7 mouse cellular contexts compared by ENCODE assay signal in genomic region chr11:40690444-40691127, GRCm38 (mm10). TPM values are rescaled to one million over a fixed set of nuclear protein-coding genes. Genes with fewer than 3 reads are reported as not detected.
DNase-seq lines count a peak whose midpoint lies in the region; ATAC-seq lines count a peak whose summit lies in the region.

No protein-coding gene starts in this region.

- no peaks in the 10 kb centered on the region for H3K9me3 ChIP-seq in limb, embryonic 12.5 days
- H3K9me3 ChIP-seq in limb, embryonic 10.5 days (replicated peaks): no peaks in the 10 kb centered on the region

- no peak overlapping the region for H3K27ac ChIP-seq in limb, embryonic 12.5 days
- H3K27ac ChIP-seq in limb, embryonic 10.5 days: no peak overlapping the region

- no peak for DNase-seq in limb, embryonic 10.5 days (ENCODE audit: low spot score)
- peak; percentile 30 for DNase-seq in brain, adult 2 months (ENCODE audit: low read depth, low spot score)
- DNase-seq in heart, adult 8-10 months (ENCODE audit: low spot score): peak; percentile 5
- DNase-seq in frontal cortex, postnatal 10 days (ENCODE audit: low spot score in 2 of 2): no peak
- no peak for DNase-seq in right cerebral cortex, adult 18-20 months

- 75% methylated on average over 5 of the region's 5 CpGs for WGBS in limb, embryonic 12.5 days
- 83% methylated on average over 5 of the region's 5 CpGs for WGBS in limb, embryonic 10.5 days

- H3K4me3 ChIP-seq in limb, embryonic 12.5 days (replicated peaks): no peak overlapping the region
- H3K4me3 ChIP-seq in limb, embryonic 10.5 days: no peak overlapping the region; the same call in 1 of the 2 replicates

- H3K9ac ChIP-seq in limb, embryonic 12.5 days (replicated peaks): no peak overlapping the region

- H3K27me3 ChIP-seq in limb, embryonic 12.5 days: no peaks in the 10 kb centered on the region
- H3K27me3 ChIP-seq in limb, embryonic 10.5 days (ENCODE audit: low read depth, poor library complexity, severe bottlenecking): no peaks in the 10 kb centered on the region

- peaks cover 24% of the 10 kb centered on the region for H3K4me1 ChIP-seq in limb, embryonic 12.5 days (replicated peaks)
- H3K4me1 ChIP-seq in limb, embryonic 10.5 days: peaks cover 16% of the 10 kb centered on the region

- no peak for ATAC-seq in limb, embryonic 12.5 days (ENCODE audit: insufficient number of reproducible peaks, insufficient read depth, low FRiP score, low TSS enrichment, low read depth)
- peak; percentile 16; the same call in 1 of the 2 replicates for ATAC-seq in megakaryocyte-erythroid progenitor cell, adult 5-6 weeks (replicated peaks; ENCODE audit: low FRiP score, low TSS enrichment, poor library complexity, severe bottlenecking)

- H3K4me2 ChIP-seq in limb, embryonic 12.5 days: peak overlapping the region; percentile 85

- H3K36me3 ChIP-seq in limb, embryonic 12.5 days: peaks cover 27% of the 10 kb centered on the region
- peaks cover 36% of the 10 kb centered on the region for H3K36me3 ChIP-seq in limb, embryonic 10.5 days

RNA-seq across cellular contexts. Expression of gene Mat2b, which starts 4.4 kb away (rescaled TPM):
- polyA plus RNA-seq in limb, embryonic 12.5 days (2016; fragmentation: Nextera tagmentation; extraction: Ambion mirVana): 104 and 107 TPM in 2 replicates
- polyA plus RNA-seq in limb, embryonic 10.5 days (2016; fragmentation: Nextera tagmentation; extraction: Ambion mirVana): 116 and 123 TPM in 2 replicates
- 100 to 1,000 TPM in 2 of 4 experiments, 10 to 100 TPM in 2; 92.5 to 111 (median 98.4) TPM for total RNA-seq in heart, adult 8-10 months (2022)
- total RNA-seq in megakaryocyte-erythroid progenitor cell, adult 5-6 weeks (2014; fragmentation: Nextera tagmentation): 100.0 and 105 TPM in 2 replicates
- total RNA-seq in megakaryocyte-erythroid progenitor cell, adult 5-6 weeks (2017): 124 and 133 TPM in 2 replicates

RNA-seq across cellular contexts. Expression of gene Hmmr, which starts 42.6 kb away (rescaled TPM):
- 53.9 and 57.0 TPM in 2 replicates for polyA plus RNA-seq in limb, embryonic 12.5 days (2016; fragmentation: Nextera tagmentation; extraction: Ambion mirVana)
- 54.2 and 55.5 TPM in 2 replicates for polyA plus RNA-seq in limb, embryonic 10.5 days (2016; fragmentation: Nextera tagmentation; extraction: Ambion mirVana)
- under 1 TPM in 3 of 4 experiments, not detected in 1; 0.09 to 0.25 (median 0.20) TPM for total RNA-seq in heart, adult 8-10 months (2022)
- 55.4 and 61.8 TPM in 2 replicates for total RNA-seq in megakaryocyte-erythroid progenitor cell, adult 5-6 weeks (2014; fragmentation: Nextera tagmentation)
- 80.0 and 86.5 TPM in 2 replicates for total RNA-seq in megakaryocyte-erythroid progenitor cell, adult 5-6 weeks (2017)

RNA-seq across cellular contexts. Expression of gene Nudcd2, which starts 42.9 kb away (rescaled TPM):
- polyA plus RNA-seq in limb, embryonic 12.5 days (2016; fragmentation: Nextera tagmentation; extraction: Ambion mirVana): 205 and 207 TPM in 2 replicates
- 232 and 242 TPM in 2 replicates for polyA plus RNA-seq in limb, embryonic 10.5 days (2016; fragmentation: Nextera tagmentation; extraction: Ambion mirVana)
- total RNA-seq in heart, adult 8-10 months (2022): 10 to 100 TPM; 13.1 to 19.0 (median 15.7) TPM
- 84.4 and 118 TPM in 2 replicates for total RNA-seq in megakaryocyte-erythroid progenitor cell, adult 5-6 weeks (2014; fragmentation: Nextera tagmentation)
- total RNA-seq in megakaryocyte-erythroid progenitor cell, adult 5-6 weeks (2017): 142 and 236 TPM in 2 replicates

Comparison
In these comparisons a context has a peak if more than half of its experiments do, and no peak if none do; other contexts are left out.
1. DNase-seq: peak in brain, adult 2 months (single experiment) and heart, adult 8-10 months (single experiment); none in limb, embryonic 10.5 days (single experiment), frontal cortex, postnatal 10 days (0 of 2) and right cerebral cortex, adult 18-20 months (single experiment).
2. RNA of gene Hmmr, which starts 42.6 kb away (total RNA-seq): 55.4 to 86.5 TPM in megakaryocyte-erythroid progenitor cell, adult 5-6 weeks; 0.09 to 0.25 TPM in heart, adult 8-10 months; every median in the first group is over 10 times any median in the second.
3. RNA of gene Nudcd2, which starts 42.9 kb away (total RNA-seq): 84.4 to 236 TPM in megakaryocyte-erythroid progenitor cell, adult 5-6 weeks; 13.1 to 19.0 TPM in heart, adult 8-10 months; every median in the first group is over 4 times any median in the second.